Mouse (Mus musculus) testis, adult 2 months (tissue): Measurements from ENCODE around the gene Adcy1.

Experiments
- CTCF ChIP-seq: fragments of 200-500 bp; IDR thresholded peaks from 2 replicates; pipeline ENCODE4 v1.5.1; 2012; ENCODE audit warnings: low read depth, mild to moderate bottlenecking, inconsistent platforms, low read length, moderate library complexity; ENCODE audit not compliant: control insufficient read depth, insufficient read depth, insufficient replicate concordance
- POLR2A ChIP-seq: fragments of 200-500 bp; IDR thresholded peaks from 2 replicates; pipeline ENCODE4 v1.6.1; 2012; ENCODE audit warnings: low read depth, mild to moderate bottlenecking, inconsistent platforms, low read length, moderate library complexity; ENCODE audit not compliant: control insufficient read depth

DNA sequence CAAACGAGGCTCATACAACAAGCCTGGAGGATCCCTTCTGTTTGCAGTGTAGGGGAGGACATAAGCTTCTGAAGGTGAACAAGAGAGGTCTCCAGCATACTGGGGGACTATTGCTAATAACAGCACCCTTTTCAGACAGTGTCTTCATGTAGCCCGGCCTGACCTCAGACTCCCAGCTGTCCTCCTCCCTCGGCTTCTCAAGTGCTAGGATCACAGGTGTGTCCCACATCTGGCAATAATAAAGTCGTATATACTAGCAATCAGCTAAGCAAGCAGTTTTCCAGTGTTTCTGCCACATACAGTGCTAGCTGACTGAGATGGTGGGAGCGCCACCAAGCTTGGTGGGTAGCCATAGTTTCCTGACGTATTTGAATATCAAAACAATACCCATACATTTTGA is 22.5 kb upstream of the Adcy1 start:
- TF ChIP-seq POLR2A, result no peak
- TF ChIP-seq CTCF, result no peak
